Mouse (Mus musculus): Measurements from ENCODE around the gene Smad3.

- TF ChIP-seq POLR2A (IDR thresholded peaks at IDR 0.05; ENCODE audit: low read depth, low read length): no peak
- TF ChIP-seq CHD1 (IDR thresholded peaks at IDR 0.05; ENCODE audit: low read depth, low read length): no peak
- TF ChIP-seq RCOR1 (conservative IDR thresholded peaks at IDR 0.05; ENCODE audit: low read depth, low read length): no peak
- TF ChIP-seq GABPA (IDR thresholded peaks at IDR 0.05; ENCODE audit: insufficient replicate concordance, low read depth, low read length): no peak
- no peak for TF ChIP-seq CTCF (conservative IDR thresholded peaks at IDR 0.05 in 1 of 2, IDR thresholded peaks at IDR 0.05 in 1 of 2; ENCODE audit: low read depth in 2 of 2, low read length in 2 of 2)
- no peak for TF ChIP-seq TCF12 (IDR thresholded peaks at IDR 0.05; ENCODE audit: low read depth, low read length)
- TF ChIP-seq NELFE (IDR thresholded peaks at IDR 0.05; ENCODE audit: low read depth, low read length): no peak
- no peak for TF ChIP-seq POLR2AphosphoS2 (IDR thresholded peaks at IDR 0.05; ENCODE audit: low read depth, low read length)
- no peak for TF ChIP-seq EP300 (IDR thresholded peaks at IDR 0.05; ENCODE audit: low read length)
- TF ChIP-seq PAX5 (IDR thresholded peaks at IDR 0.05; ENCODE audit: low read length): no peak
Measured at GRCm38 (mm10) chr9:63651594-63651993, 106.2 kb downstream of the Smad3 start.

Measured in CH12.LX (cell line).